Mouse (Mus musculus) G1E-ER4 (cell line): ENCODE measurements around the gene Fbxo7. TPM values are rescaled to one million over a fixed set of nuclear protein-coding genes. Genes with fewer than 3 reads are reported as not detected.
A peak's percentile ranks its signal among the peaks of the same experiment; 100 is the strongest.

Experiments
- GATA1 ChIP-seq: IDR thresholded peaks from one replicate; pipeline ENCODE4 v1.8.0; 2012; ENCODE audit warnings: low read length, inconsistent platforms
- polyA plus RNA-seq: library from polyadenylated mRNA; stranded (reverse); fragments of >175 nt; gene quantifications from 2 replicates; pipeline ENCODE4 v1.2.3, GENCODE M21; 2012

Gene Fbxo7
- polyA plus RNA-seq, 1 experiment, result 29.7 TPM

GRCm38 (mm10) chr10:86063018-86063384 lies 41.2 kb downstream of the Fbxo7 start:
- no peak for TF ChIP-seq GATA1

- TF ChIP-seq GATA1, result no peak
These were observed 43.2 kb downstream of the Fbxo7 start for GRCm38 (mm10) chr10:86064937-86065336.

DNA sequence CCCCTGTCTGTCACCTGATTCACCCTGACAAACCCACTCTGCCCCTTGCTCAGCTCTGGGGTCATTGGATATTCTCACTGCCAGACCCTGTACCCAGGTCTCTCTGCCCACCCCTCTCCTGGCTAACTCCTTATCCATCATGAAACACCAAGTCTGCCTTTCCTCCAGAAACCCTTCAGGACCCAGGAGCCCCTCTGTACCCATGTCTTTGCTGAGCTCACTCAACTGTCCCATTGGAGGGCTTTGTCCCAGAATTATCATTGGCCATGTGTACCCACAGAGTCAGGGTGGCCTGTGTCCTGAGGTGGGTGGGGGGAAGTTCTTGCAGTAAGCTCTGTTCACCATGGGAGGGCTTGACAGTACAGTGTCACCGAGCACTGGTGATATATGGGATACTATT lies 43.9 kb downstream of the Fbxo7 start:
- no peak for TF ChIP-seq GATA1

DNA sequence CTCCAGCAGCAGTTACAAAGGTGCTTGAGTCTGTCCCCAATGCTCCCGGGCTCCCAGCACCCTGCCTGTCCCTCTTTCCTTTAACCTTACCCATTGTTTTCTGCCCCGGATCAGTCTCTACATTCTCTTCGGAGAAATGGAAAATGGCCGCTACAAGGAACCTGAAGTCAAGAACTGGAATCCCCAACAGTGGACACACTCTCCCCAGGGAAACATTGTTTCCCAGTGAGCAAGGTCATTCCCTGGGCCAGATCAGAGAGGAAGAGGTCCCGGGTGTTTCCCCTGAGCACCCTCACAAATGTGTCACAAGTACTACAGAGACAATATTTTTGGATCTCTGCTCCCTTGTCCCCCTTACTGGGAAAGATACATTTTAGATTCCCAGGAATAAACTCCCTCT lies 44.9 kb downstream of the Fbxo7 start:
- TF ChIP-seq GATA1, result no peak

DNA sequence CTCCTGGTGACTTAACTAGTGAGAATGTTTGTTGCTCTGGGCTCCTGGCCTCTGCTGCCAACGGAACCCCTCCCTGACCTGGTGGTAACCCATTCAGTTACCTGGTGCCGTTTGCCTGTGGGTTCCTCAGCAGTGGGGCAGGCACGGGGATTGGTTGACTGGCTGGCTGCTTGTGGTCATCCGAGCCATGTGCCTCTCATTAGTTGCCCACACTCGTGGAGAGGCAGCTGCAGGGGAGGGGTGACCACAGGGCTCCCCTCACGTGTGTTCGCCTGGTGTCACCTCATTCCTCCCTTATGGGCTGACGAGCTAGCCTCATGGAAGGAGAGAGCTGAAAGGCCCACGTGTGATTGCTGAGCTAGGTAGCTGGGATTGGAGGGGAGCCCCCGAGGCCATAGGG lies 46.1 kb downstream of the Fbxo7 start:
- TF ChIP-seq GATA1, result no peak

GRCm38 (mm10) chr10:86069341-86069740 lies 47.6 kb downstream of the Fbxo7 start:
- no peak for TF ChIP-seq GATA1

DNA sequence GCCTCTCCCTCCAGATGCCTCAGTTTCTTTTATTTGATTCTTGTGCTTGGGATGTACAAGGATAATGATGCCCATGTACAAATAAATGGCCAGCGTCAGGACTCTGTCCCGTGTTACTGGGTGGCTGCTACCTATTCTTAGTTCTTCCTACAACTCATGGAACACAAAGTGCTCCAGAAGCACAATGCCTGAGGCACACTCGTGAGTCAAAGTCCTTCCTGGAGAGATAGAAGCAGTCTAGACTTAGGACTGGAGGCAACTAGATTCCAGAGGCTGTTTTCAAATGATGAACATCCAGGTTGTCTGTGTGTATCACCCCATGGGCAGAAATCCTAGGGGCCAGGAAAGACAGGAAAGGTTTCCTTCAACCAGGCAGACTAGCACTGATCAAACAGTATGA lies 49.0 kb downstream of the Fbxo7 start:
- TF ChIP-seq GATA1, result no peak

- TF ChIP-seq GATA1, result no peak
These were observed 52.4 kb downstream of the Fbxo7 start for GRCm38 (mm10) chr10:86074134-86074533.

- TF ChIP-seq GATA1, result no peak
These were observed 53.4 kb downstream of the Fbxo7 start for GRCm38 (mm10) chr10:86074971-86075711.

GRCm38 (mm10) chr10:86077272-86077671 lies 55.5 kb downstream of the Fbxo7 start:
- TF ChIP-seq GATA1, result no peak

- TF ChIP-seq GATA1, result no peak
These were observed 57.0 kb downstream of the Fbxo7 start for GRCm38 (mm10) chr10:86078761-86079160.

- TF ChIP-seq GATA1, result no peak
These were observed 58.1 kb downstream of the Fbxo7 start for GRCm38 (mm10) chr10:86079921-86080320.

DNA sequence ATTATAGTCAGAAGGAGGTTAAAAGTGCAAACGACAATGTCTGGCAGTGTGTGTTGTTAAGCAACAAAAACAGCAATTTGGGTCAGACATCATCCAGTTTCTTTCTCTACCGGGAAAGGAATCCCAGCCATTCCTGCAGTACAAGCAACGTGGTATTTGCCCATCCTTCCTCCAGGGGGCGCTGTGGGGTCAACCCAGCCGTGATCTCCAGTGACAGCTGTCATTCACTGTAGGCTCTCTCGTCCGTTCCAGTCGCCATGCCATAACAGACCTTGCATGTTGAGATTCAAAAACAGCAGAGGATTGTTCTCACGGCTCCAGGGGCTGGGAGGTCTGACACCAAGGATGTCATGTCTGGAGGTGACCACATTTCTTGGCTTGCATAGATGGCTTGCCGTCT lies 70.1 kb downstream of the Fbxo7 start:
- no peak for TF ChIP-seq GATA1

DNA sequence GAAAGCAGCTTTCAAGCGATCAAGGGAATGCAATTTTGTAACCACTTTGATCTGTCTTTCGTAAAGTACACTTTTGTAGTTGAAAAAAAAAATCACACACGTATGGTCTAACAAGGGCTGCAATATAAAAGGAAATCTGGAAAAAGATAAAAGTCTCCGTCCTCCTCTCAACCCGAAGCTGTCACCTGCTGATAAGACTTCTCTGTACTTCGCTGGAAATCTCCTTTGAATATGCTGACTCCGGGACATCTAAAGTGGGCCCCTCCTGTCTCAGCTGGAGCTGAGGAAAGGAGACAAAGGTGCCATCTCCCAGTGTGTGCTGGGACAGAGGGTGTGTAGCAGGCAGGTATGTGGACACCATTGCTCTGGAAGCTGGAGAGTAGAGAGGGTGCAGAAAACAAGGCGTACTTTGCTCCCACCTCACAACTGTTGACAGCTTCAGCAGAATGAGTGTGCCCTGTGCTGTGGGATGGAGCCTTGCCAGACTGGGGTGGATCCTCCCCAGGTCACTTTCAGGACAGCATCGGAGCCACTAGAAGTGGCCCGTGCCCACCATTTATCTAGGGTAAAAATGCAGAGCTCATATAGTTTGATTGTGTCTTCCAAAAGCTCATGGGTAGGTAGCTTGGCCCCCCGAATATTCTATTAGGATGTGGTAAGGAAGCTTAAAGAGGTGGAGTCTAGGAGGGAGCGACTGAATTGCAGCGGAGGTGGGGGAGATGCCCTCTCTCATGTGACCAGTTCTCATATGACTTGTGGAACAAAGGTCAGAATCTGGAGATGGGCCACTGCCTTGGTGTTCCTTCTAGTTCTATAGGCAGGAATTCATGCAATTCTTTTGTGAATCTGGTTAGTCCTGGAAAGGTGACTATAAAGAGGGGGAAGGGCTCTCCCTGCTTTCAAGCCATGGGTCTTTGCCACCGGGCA lies 71.6 kb downstream of the Fbxo7 start:
- peak; percentile 72 for TF ChIP-seq GATA1

DNA sequence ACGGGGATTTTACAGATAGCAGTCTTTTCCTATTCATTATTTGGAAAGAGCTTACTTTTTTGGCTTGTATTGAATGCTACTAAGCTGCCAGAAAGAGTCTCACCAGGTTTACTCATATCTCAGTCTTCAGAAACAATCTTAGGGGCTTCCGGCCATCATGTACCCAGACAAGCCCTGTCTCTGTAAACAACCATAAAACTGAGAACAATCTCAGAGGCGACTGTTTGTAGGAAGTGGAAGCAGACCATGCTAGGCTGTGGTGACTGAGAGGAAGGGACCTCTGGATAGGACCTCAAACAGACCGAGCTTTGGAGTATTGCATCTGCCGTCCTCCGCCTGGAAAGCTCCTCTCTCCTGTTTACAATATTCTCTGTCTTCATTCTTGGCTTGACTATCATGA lies 76.6 kb downstream of the Fbxo7 start:
- TF ChIP-seq GATA1, result no peak

- TF ChIP-seq GATA1, result no peak
These were observed 78.6 kb downstream of the Fbxo7 start for GRCm38 (mm10) chr10:86100281-86100851.

Other genes with a start within 250 kb of the Fbxo7 start
- gene Pwp1, start 192.5 kb upstream of the Fbxo7 start, polyA plus RNA-seq, result 40.6 and 51.5 TPM in 2 replicates
- 10.0 and 14.5 TPM in 2 replicates for gene Prdm4, start 104.8 kb upstream of the Fbxo7 start, polyA plus RNA-seq
- not detected in 2 replicates for gene Ascl4, start 94.3 kb upstream of the Fbxo7 start, polyA plus RNA-seq
- gene Rtcb, start 64.1 kb upstream of the Fbxo7 start, polyA plus RNA-seq, result 57.7 and 66.8 TPM in 2 replicates
- gene Bpifc, start 10.1 kb upstream of the Fbxo7 start, polyA plus RNA-seq, result not detected in 2 replicates